Mouse (Mus musculus) lung, adult 2 months (tissue): ENCODE measurements around the gene Txnip.

Experiments
- CTCF ChIP-seq: fragments of 200-500 bp; IDR thresholded peaks from 2 replicates; pipeline ENCODE4 v1.5.1; 2011; ENCODE audit warnings: mild to moderate bottlenecking, low read length, control low read depth; ENCODE audit not compliant: insufficient read depth
- POLR2A ChIP-seq: fragments of 200-500 bp; IDR thresholded peaks from 2 replicates; pipeline ENCODE4 v1.6.1; 2011; ENCODE audit warnings: low read depth, mild to moderate bottlenecking, control low read depth, low read length, borderline replicate concordance; ENCODE audit errors: extremely low read depth

- TF ChIP-seq POLR2A (no peak), CTCF (no peak)
Measured at GRCm38 (mm10) chr3:96570643-96571042, 12.9 kb downstream of the Txnip start.
